ENCODE assay signal across 15 mouse cellular contexts in the genomic region with DNA sequence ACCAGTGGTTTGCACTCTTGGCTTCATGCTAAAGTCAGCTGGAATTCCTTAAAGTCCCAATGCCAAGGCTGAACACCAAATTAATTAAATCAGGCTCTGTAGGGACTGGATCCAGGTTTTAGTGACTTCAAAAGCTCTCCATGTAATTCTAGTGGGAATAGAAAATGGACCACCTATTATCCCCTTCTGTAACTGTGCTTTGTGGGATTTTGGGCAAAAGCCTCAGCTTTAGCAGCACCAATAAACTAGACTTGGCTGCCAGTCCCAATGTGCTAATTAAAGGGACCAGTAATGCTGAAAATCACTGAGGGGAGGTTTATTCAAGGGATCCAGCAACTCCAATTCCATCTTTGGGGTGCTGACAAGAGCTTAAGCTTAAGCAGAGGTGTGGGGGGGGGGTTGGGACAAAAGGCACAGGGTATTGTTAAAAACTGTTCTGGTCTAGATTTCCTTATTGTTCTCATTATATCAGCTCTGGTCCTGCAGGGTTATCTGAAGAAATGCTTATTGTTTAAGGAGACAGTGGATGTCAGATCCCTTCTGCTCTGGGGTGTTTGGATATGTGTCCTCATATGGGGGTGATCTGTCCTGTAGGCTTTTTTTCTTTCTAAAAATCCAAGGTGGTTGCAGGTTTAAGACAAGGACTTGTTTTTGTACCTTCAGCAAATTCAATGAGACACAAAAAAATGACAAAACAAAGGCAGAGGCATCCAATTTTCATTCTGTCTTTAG.
DNase-seq lines count a peak whose midpoint lies in the region; ATAC-seq lines count a peak whose summit lies in the region.
"Had no signal": no experiment of that assay in that cellular context is flagged by ENCODE, and none has a peak within 500 bp of the region (broad histone marks: within the 10 kb centered on the region; RNA-seq: fewer than 3 reads in every experiment).

No protein-coding gene starts in this region.

- ATAC-seq in hindbrain, embryonic 14.5 days (ENCODE audit: low FRiP score) = peak; percentile 46; the same call in 1 of the 2 replicates
- ATAC-seq in midbrain, embryonic 12.5 days (ENCODE audit: low FRiP score, low read depth) = peak; percentile 47; the same call in 1 of the 2 replicates
- no peak for ATAC-seq in midbrain, embryonic 13.5 days
- ATAC-seq in forebrain, embryonic 12.5 days (ENCODE audit: low FRiP score) = peak; percentile 64; the same call in 1 of the 2 replicates
- ATAC-seq in limb, embryonic 13.5 days (ENCODE audit: low FRiP score, low read depth) = peak; percentile 84

- H3K9me3 ChIP-seq in hindbrain, embryonic 14.5 days (ENCODE audit: control insufficient read depth, low read length) = no peaks in the 10 kb centered on the region
- H3K9me3 ChIP-seq in hindbrain, embryonic 10.5 days = no peaks in the 10 kb centered on the region
- no peaks in the 10 kb centered on the region for H3K9me3 ChIP-seq in midbrain, embryonic 12.5 days
- H3K9me3 ChIP-seq in midbrain, embryonic 13.5 days = no peaks in the 10 kb centered on the region
- no peaks in the 10 kb centered on the region for H3K9me3 ChIP-seq in forebrain, embryonic 12.5 days
- no peaks in the 10 kb centered on the region for H3K9me3 ChIP-seq in limb, embryonic 13.5 days
- H3K9me3 ChIP-seq: liver, embryonic 13.5 days; neural tube, embryonic 13.5 days had no signal

- no peak for DNase-seq in hindbrain, embryonic 14.5 days (ENCODE audit: low spot score)
- DNase-seq in hindbrain, embryonic 10.5 days (ENCODE audit: low spot score) = no peak
- DNase-seq in kidney, postnatal 36 days = no peak
- no peak for DNase-seq in adrenal gland, postnatal 14 days
- DNase-seq: B cell, adult 2 months; cerebellum, adult 9-10 months; kidney, adult 2 months; kidney, postnatal 25 days; liver, embryonic 13.5 days; lung, postnatal 14 days had no signal

- no peaks in the 10 kb centered on the region for H3K27me3 ChIP-seq in hindbrain, embryonic 14.5 days (ENCODE audit: control insufficient read depth, insufficient read depth, low read length)
- H3K27me3 ChIP-seq in hindbrain, embryonic 10.5 days (ENCODE audit: insufficient read depth, poor library complexity, severe bottlenecking) = no peaks in the 10 kb centered on the region
- H3K27me3 ChIP-seq in midbrain, embryonic 12.5 days = no peaks in the 10 kb centered on the region
- H3K27me3 ChIP-seq in midbrain, embryonic 13.5 days = no peaks in the 10 kb centered on the region
- no peaks in the 10 kb centered on the region for H3K27me3 ChIP-seq in forebrain, embryonic 12.5 days
- no peaks in the 10 kb centered on the region for H3K27me3 ChIP-seq in limb, embryonic 13.5 days
- H3K27me3 ChIP-seq: liver, embryonic 13.5 days; neural tube, embryonic 13.5 days had no signal

- no peak overlapping the region for H3K9ac ChIP-seq in hindbrain, embryonic 14.5 days
- no peak overlapping the region for H3K9ac ChIP-seq in midbrain, embryonic 12.5 days (replicated peaks)
- no peak overlapping the region for H3K9ac ChIP-seq in midbrain, embryonic 13.5 days (replicated peaks)
- H3K9ac ChIP-seq in forebrain, embryonic 12.5 days = no peak overlapping the region
- no peak overlapping the region for H3K9ac ChIP-seq in limb, embryonic 13.5 days
- H3K9ac ChIP-seq: liver, embryonic 13.5 days; neural tube, embryonic 13.5 days had no signal

- H3K4me3 ChIP-seq in hindbrain, embryonic 14.5 days (replicated peaks; ENCODE audit: low read length) = no peak overlapping the region
- H3K4me3 ChIP-seq in hindbrain, embryonic 10.5 days = no peak overlapping the region
- H3K4me3 ChIP-seq in midbrain, embryonic 12.5 days = no peak overlapping the region
- H3K4me3 ChIP-seq in midbrain, embryonic 13.5 days (replicated peaks) = no peak overlapping the region
- H3K4me3 ChIP-seq in forebrain, embryonic 12.5 days (replicated peaks) = no peak overlapping the region
- no peak overlapping the region for H3K4me3 ChIP-seq in limb, embryonic 13.5 days
- H3K4me3 ChIP-seq: liver, embryonic 13.5 days; neural tube, embryonic 13.5 days had no signal

- H3K27ac ChIP-seq in hindbrain, embryonic 14.5 days = no peak overlapping the region
- H3K27ac ChIP-seq in hindbrain, embryonic 10.5 days = no peak overlapping the region
- H3K27ac ChIP-seq in midbrain, embryonic 12.5 days (replicated peaks) = no peak overlapping the region
- no peak overlapping the region for H3K27ac ChIP-seq in midbrain, embryonic 13.5 days
- no peak overlapping the region for H3K27ac ChIP-seq in forebrain, embryonic 12.5 days
- H3K27ac ChIP-seq in limb, embryonic 13.5 days = no peak overlapping the region
- H3K27ac ChIP-seq: liver, embryonic 13.5 days; neural tube, embryonic 13.5 days had no signal

- no peaks in the 10 kb centered on the region for H3K36me3 ChIP-seq in hindbrain, embryonic 14.5 days (replicated peaks; ENCODE audit: control insufficient read depth, insufficient read depth)
- H3K36me3 ChIP-seq in hindbrain, embryonic 10.5 days = no peaks in the 10 kb centered on the region
- H3K36me3 ChIP-seq in midbrain, embryonic 12.5 days = no peaks in the 10 kb centered on the region
- H3K36me3 ChIP-seq in midbrain, embryonic 13.5 days = no peaks in the 10 kb centered on the region
- H3K36me3 ChIP-seq in forebrain, embryonic 12.5 days (replicated peaks) = no peaks in the 10 kb centered on the region
- H3K36me3 ChIP-seq in limb, embryonic 13.5 days = no peaks in the 10 kb centered on the region
- H3K36me3 ChIP-seq: liver, embryonic 13.5 days; neural tube, embryonic 13.5 days had no signal

- no peak overlapping the region for H3K4me2 ChIP-seq in hindbrain, embryonic 14.5 days (replicated peaks)
- no peak overlapping the region for H3K4me2 ChIP-seq in midbrain, embryonic 12.5 days (replicated peaks)
- no peak overlapping the region for H3K4me2 ChIP-seq in midbrain, embryonic 13.5 days (replicated peaks)
- no peak overlapping the region for H3K4me2 ChIP-seq in forebrain, embryonic 12.5 days
- H3K4me2 ChIP-seq in limb, embryonic 13.5 days (replicated peaks) = no peak overlapping the region
- H3K4me2 ChIP-seq: liver, embryonic 13.5 days; neural tube, embryonic 13.5 days had no signal

- no peaks in the 10 kb centered on the region for H3K4me1 ChIP-seq in hindbrain, embryonic 14.5 days (replicated peaks; ENCODE audit: control insufficient read depth, insufficient read depth, low read length)
- H3K4me1 ChIP-seq in hindbrain, embryonic 10.5 days (replicated peaks) = no peaks in the 10 kb centered on the region
- no peaks in the 10 kb centered on the region for H3K4me1 ChIP-seq in midbrain, embryonic 12.5 days
- no peaks in the 10 kb centered on the region for H3K4me1 ChIP-seq in midbrain, embryonic 13.5 days (replicated peaks)
- H3K4me1 ChIP-seq in forebrain, embryonic 12.5 days = 0 out of 2 replicates have a peak, but pooled peaks cover 4% of the 10 kb centered on the region
- H3K4me1 ChIP-seq in limb, embryonic 13.5 days = 0 out of 2 replicates have a peak, but pooled peaks cover 7% of the 10 kb centered on the region
- H3K4me1 ChIP-seq: liver, embryonic 13.5 days; neural tube, embryonic 13.5 days had no signal
